Mouse (Mus musculus) forebrain, embryonic 12.5 days (tissue): Measurements from ENCODE around the gene Gm20605. TPM values are rescaled to one million over a fixed set of nuclear protein-coding genes. Genes with fewer than 3 reads are reported as not detected.

Experiments used
- ATAC-seq: fragments of 200-750 bp; cut with Nextera tagmentation; 2 replicates; pipeline ENCODE4 v1.8.0; 2017; ENCODE audit warnings: moderate TSS enrichment; ENCODE audit not compliant: low FRiP score
- H3K27ac ChIP-seq: fragments of 300-500 bp; sonication (generic); 2 replicates; pipeline ENCODE4 v1.5.1; 2016; ENCODE audit warnings: mild to moderate bottlenecking
- H3K27me3 ChIP-seq: fragments of 300-500 bp; sonication (generic); 2 replicates; pipeline ENCODE4 v1.6.1; 2016; ENCODE audit warnings: mild to moderate bottlenecking
- H3K36me3 ChIP-seq: fragments of 300-500 bp; sonication (generic); replicated peaks from 2 replicates; pipeline ENCODE4 v1.6.1; 2016; ENCODE audit warnings: mild to moderate bottlenecking
- H3K4me1 ChIP-seq: fragments of 300-500 bp; sonication (generic); 2 replicates; pipeline ENCODE4 v1.6.1; 2016
- H3K4me2 ChIP-seq: fragments of 300-500 bp; sonication (generic); 2 replicates; pipeline ENCODE4 v1.6.1; 2016; ENCODE audit warnings: mild to moderate bottlenecking, moderate library complexity
- H3K4me3 ChIP-seq: fragments of 300-500 bp; sonication (generic); replicated peaks from 2 replicates; pipeline ENCODE4 v1.5.1; 2016; ENCODE audit warnings: mild to moderate bottlenecking
- H3K9ac ChIP-seq: fragments of 300-500 bp; sonication (generic); 2 replicates; pipeline ENCODE4 v1.6.1; 2016; ENCODE audit warnings: mild to moderate bottlenecking
- H3K9me3 ChIP-seq: fragments of 300-500 bp; sonication (generic); 2 replicates; pipeline ENCODE4 v1.6.1; 2016
- WGBS: fragments of 180-500 bp; shearing (Covaris S2); methylation state at CpG from one replicate; pipeline ENCODE4 v1.1.7; 2016; 5-methylcytosine and 5-hydroxymethylcytosine counted together
- polyA plus RNA-seq: library from polyadenylated mRNA; unstranded; fragments of >200 nt; fragmentation: Nextera tagmentation; extraction: Ambion mirVana; gene quantifications from 2 replicates; pipeline ENCODE4 v1.2.1, GENCODE M21; 2016

The Gm20605 gene
- polyA plus RNA-seq, 1 experiment from 2014 or later = 10.1 TPM

DNA sequence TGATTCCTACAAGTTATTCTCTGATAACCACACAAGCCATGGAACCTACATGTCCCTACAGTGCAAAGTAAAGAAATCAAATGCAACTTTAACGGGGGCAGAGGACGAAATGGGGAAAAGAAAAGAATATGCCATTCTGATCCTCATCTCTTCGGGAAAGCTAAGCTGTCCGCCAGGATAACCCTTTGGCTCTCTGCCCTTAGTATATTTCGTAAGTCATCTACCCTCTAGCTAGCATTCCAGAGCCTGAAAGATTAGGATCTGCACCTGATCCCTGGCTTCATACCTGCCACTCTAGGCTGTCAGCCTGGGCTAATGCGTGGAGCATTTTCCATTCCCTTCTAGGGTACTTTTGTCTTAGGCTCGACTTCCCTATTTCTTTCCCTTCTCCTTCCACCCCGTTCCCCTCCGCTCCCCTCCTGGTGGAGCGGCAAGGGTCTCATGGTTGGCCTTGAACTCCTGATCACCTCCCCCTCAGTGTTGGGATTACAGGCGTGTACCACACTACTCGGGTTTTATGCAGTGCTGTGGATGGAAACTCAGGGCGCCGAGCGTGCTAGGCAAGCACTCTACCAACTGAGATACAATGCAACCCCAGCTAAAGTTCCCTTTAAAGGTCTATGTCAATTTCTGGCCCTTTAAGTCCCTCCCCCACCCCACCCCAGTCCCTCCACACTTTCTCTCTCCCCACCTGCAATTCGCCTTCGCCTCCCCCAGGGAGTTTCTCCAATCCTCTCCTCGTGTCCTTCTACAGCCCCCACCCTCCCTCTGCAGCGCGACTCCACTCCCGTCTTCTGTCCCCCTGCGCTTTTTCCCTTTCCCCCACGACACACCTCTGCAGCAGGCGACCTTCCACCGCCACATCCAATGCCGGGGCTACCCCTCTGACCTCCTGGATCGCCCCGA, 54.7 kb downstream of the Gm20605 start:
- H3K4me3 ChIP-seq = peak overlapping the region; percentile 77
- 12% methylated on average over 28 of the region's 28 CpGs for WGBS
- ATAC-seq = peak; percentile 14; the same call in 1 of the 2 replicates

DNA sequence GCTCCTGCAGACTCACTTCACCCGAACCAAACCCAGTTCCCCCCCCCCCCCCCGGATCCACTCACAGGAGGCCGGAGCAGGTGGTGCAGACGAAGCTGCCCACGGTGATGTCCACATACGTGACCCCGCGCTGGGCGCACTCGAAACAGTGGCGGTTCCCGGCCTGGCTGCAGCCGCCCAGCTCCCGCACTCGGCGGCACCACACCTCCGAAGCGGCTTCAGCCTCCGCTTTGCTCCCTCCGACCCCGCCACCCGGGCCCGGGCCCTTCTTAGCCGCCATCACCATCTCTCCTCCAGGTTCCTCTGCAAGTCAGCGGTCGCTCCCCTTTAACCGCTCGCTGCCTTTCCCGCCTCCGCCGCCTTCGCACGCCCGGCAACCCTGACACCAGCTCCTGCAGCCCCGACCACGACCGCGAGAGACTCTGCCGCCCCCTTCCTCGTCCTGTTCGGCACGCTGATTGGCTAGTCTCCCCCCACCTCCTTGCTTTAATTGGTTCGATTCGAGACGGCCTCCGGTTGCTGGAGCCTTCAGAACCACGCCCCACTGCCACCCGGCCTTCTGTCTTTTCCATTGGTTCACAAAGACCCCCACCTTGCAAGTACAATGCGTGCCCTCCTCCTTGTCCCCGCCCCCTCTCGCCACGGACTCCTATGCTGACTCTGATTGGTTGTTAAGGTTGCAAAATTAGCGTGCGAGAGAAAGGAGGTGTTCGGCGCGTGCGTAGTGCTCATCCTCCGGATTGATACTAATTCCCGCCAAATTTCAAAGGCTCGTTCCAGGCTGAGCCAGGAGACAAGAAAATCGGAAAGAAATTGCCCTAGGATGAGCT, 55.5 kb downstream of the Gm20605 start, which contains the start of gene Agfg2:
Agfg2 (minus strand) TSS at position 433 of the 830 bp plus-strand sequence.
- under 1% methylated on average over 62 of the region's 62 CpGs for WGBS

More for the DNA sequence above, 54.7 kb downstream of the Gm20605 start:
- Histone ChIP-seq H3K27me3 (peaks cover 16% of the 10 kb centered on the region; the same call in 1 of the 2 replicates), H3K4me1 (peaks cover 29% of the 10 kb centered on the region), H3K9me3 (no peaks in the 10 kb centered on the region), H3K27ac (peak overlapping the region; percentile 74), H3K9ac (peak overlapping the region; percentile 81), H3K36me3 (peaks cover 13% of the 10 kb centered on the region), H3K4me2 (peak overlapping the region; percentile 96)

DNA sequence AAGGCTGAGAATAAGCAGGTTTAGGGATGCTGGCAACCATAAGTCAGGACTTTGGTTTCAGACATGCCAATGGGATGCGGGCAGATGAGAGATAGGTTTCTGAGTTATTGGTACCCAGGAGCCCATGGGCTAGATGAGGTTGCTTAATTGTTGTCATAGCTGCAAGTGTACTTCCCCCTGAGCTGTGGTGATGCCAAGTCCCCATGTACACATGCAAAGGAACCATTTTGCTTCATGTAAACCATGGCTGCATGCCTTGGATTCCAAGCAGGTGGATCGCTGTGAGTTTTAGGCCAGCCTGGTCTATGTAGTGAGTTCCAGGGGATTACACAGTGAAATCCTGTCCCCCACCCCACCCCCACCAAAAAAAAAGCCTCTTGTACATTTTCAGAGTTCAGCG, 56.7 kb downstream of the Gm20605 start:
- WGBS = 96% methylated on average over 3 of the region's 3 CpGs
- Histone ChIP-seq H3K27ac (0 out of 2 replicates have a peak overlapping the region, but pooled peaks have one; percentile 14), H3K36me3 (peaks cover 7% of the 10 kb centered on the region; the same call in 1 of the 2 replicates), H3K4me1 (peaks cover 29% of the 10 kb centered on the region), H3K4me2 (no peak overlapping the region), H3K9me3 (no peaks in the 10 kb centered on the region), H3K4me3 (no peak overlapping the region), H3K27me3 (peaks cover 16% of the 10 kb centered on the region; the same call in 1 of the 2 replicates), H3K9ac (no peak overlapping the region)
- no peak for ATAC-seq

More for the DNA sequence above, 55.5 kb downstream of the Gm20605 start, which contains the start of gene Agfg2:
- H3K4me2 ChIP-seq = peak within 1 kb of the TSS; percentile 96
- H3K9ac ChIP-seq = peak within 1 kb of the TSS; percentile 81
- H3K27ac ChIP-seq = peak within 1 kb of the TSS; percentile 74
- H3K9me3 ChIP-seq = no peaks in the 10 kb centered on the region
- peaks cover 11% of the 10 kb centered on the region for H3K36me3 ChIP-seq
- H3K27me3 ChIP-seq = peaks cover 16% of the 10 kb centered on the region; the same call in 1 of the 2 replicates
- peaks cover 29% of the 10 kb centered on the region for H3K4me1 ChIP-seq
- ATAC-seq = peak; percentile 99
- H3K4me3 ChIP-seq = peak within 1 kb of the TSS; percentile 77

DNA sequence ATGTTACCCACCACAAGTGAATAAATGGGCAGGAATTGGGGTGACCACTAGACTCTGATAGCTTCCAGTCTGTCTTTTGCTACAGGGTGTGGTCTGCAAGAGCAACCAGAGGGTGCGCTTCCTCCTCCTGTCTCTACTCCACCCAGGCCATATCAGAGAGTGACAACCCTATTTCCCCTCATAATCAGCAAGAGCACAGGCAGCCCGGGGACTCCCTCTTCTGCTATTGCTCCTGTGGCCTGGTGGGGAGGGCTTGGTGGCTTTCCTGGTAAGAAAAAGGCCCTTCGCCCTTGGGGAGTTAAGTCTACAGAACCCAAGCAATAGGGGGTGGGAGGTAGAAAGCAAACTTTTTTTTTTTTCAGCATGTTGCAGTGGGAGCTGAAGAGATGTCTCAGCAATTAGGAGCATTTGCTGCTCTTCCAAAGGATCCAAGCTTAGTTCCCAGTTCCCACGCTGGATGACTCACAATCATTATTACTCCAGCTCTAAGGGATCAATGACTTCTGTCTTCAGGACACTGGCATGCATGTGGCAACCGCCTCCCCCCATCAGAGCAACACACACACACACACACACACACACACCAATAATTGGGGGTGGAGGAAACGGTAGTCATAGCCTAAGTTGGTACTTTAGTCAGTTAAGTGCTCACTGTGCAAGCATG, 57.3 kb downstream of the Gm20605 start:
- no peak for ATAC-seq
- no peak overlapping the region for H3K4me3 ChIP-seq
- WGBS = 85% methylated on average over 6 of the region's 6 CpGs
- H3K27me3 ChIP-seq = peaks cover 16% of the 10 kb centered on the region; the same call in 1 of the 2 replicates
- 0 out of 2 replicates have a peak overlapping the region, but pooled peaks have one; percentile 31 for H3K27ac ChIP-seq
- H3K36me3 ChIP-seq = peaks cover 4% of the 10 kb centered on the region; the same call in 1 of the 2 replicates
- no peak overlapping the region for H3K9ac ChIP-seq
- H3K4me2 ChIP-seq = no peak overlapping the region
- peaks cover 29% of the 10 kb centered on the region for H3K4me1 ChIP-seq
- H3K9me3 ChIP-seq = no peaks in the 10 kb centered on the region

DNA sequence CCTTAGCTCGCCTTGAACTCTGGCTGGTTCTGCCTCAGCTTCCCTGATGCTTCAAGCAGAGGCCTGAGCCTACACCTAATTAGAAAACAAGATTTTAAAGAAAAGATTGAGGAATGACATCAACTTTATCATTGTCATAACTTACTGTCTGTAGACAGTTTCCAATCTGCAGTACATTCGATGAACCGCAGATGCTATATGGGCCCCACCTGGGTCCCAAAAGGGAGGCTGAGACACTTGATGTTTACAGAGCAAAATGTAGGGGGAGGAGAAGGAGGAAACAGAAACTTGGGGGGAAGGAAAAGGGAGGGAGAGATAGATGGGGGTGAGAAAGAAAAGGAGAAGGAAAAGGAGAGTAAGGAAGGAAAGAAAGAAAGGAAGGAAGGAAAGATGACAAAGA, 61.0 kb downstream of the Gm20605 start:
- ATAC-seq = no peak
- Histone ChIP-seq H3K9me3 (no peaks in the 10 kb centered on the region), H3K4me1 (peaks cover 7% of the 10 kb centered on the region), H3K36me3 (no peaks in the 10 kb centered on the region), H3K27me3 (peaks cover 16% of the 10 kb centered on the region; the same call in 1 of the 2 replicates), H3K27ac (no peak overlapping the region), H3K4me2 (no peak overlapping the region), H3K4me3 (no peak overlapping the region), H3K9ac (no peak overlapping the region)
- 92% methylated on average over 3 of the region's 3 CpGs for WGBS

DNA sequence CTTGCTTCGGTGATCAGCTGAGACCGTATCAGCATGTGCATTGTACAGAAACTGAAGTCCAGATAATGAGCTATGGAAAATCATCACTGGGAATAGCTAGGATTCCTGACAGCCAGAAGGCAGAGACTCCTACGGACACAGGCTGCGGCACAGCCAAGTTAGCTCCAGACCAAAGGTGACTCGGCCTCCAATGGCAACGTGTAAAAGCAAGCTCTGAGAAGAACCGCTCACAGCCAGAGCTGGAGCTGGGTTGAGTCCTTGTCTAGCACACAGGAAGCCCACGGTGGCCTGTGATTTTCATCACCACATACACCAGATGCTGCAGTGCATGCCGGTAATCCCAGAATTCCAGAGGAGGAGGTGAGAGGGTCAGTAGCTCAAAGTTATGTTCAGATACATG, 61.6 kb downstream of the Gm20605 start:
- Histone ChIP-seq H3K36me3 (no peaks in the 10 kb centered on the region), H3K4me3 (no peak overlapping the region), H3K27ac (no peak overlapping the region), H3K9ac (no peak overlapping the region), H3K9me3 (no peaks in the 10 kb centered on the region), H3K4me2 (no peak overlapping the region), H3K4me1 (0 out of 2 replicates have a peak, but pooled peaks cover 3% of the 10 kb centered on the region), H3K27me3 (peaks cover 14% of the 10 kb centered on the region; the same call in 1 of the 2 replicates)
- ATAC-seq = no peak
- 73% methylated on average over 9 of the region's 9 CpGs for WGBS

DNA sequence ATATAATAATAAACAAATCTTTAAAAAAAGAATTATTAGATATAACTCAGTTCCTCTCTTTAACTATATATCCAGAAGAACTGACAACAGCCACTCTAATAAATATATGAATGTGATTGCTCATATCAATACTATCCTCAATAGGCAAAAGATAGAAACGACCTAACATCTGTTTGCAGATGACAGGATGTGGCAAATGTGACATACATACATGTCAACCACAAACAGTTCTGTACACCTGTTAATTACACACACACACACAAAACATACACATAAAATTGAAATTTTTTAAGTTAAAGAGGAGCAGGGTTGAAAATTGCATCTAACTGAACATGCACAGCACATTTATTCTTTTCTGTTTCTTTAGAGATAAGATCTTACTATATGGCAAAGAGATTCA, 62.9 kb downstream of the Gm20605 start:
- Histone ChIP-seq H3K27ac (no peak overlapping the region), H3K4me2 (no peak overlapping the region), H3K9me3 (no peaks in the 10 kb centered on the region), H3K4me1 (0 out of 2 replicates have a peak, but pooled peaks cover 3% of the 10 kb centered on the region), H3K27me3 (peaks cover 2% of the 10 kb centered on the region; the same call in 1 of the 2 replicates), H3K36me3 (no peaks in the 10 kb centered on the region), H3K9ac (no peak overlapping the region), H3K4me3 (no peak overlapping the region)
- 72% methylated on average over 1 of the region's 1 CpGs for WGBS
- ATAC-seq = no peak

Other genes with a start within 250 kb of the Gm20605 start
- gene Zan, start 152.1 kb upstream of the Gm20605 start, polyA plus RNA-seq = 0.09 TPM in 2 replicates
- 61.6 and 62.1 TPM in 2 replicates for gene Pop7, start 126.7 kb upstream of the Gm20605 start, polyA plus RNA-seq
- gene Gigyf1, start 110.6 kb upstream of the Gm20605 start, polyA plus RNA-seq = 18.7 TPM in 2 replicates
- gene Epo, start 95.9 kb upstream of the Gm20605 start, polyA plus RNA-seq = 0.38 and 0.47 TPM in 2 replicates
- 411 and 417 TPM in 2 replicates for gene Gnb2, start 95.7 kb upstream of the Gm20605 start, polyA plus RNA-seq
- 76.1 and 80.3 TPM in 2 replicates for gene Actl6b, start 75.7 kb upstream of the Gm20605 start, polyA plus RNA-seq
- gene Tfr2, start 59.3 kb upstream of the Gm20605 start, polyA plus RNA-seq = 1.1 and 1.7 TPM in 2 replicates
- 25.7 and 29.0 TPM in 2 replicates for gene Mospd3, start 28.1 kb upstream of the Gm20605 start, polyA plus RNA-seq
- gene Pcolce, start 15.4 kb upstream of the Gm20605 start, polyA plus RNA-seq = 30.6 and 39.7 TPM in 2 replicates
- 0.26 and 0.45 TPM in 2 replicates for gene Fbxo24, start 173 bp upstream of the Gm20605 start, polyA plus RNA-seq
- gene Lrch4, start 54 bp upstream of the Gm20605 start, polyA plus RNA-seq = 29.8 and 35.1 TPM in 2 replicates
- gene Sap25, start 12.2 kb downstream of the Gm20605 start, polyA plus RNA-seq = 9.0 and 10.5 TPM in 2 replicates
- not detected in 2 replicates for gene Irs3, start 16.5 kb downstream of the Gm20605 start, polyA plus RNA-seq
- 28.2 and 31.1 TPM in 2 replicates for gene Agfg2, start 55.6 kb downstream of the Gm20605 start, polyA plus RNA-seq
- 19.5 and 22.6 TPM in 2 replicates for gene Nyap1, start 112.4 kb downstream of the Gm20605 start, polyA plus RNA-seq
- 68.6 and 73.2 TPM in 2 replicates for gene Tsc22d4, start 116.6 kb downstream of the Gm20605 start, polyA plus RNA-seq
- 55.7 and 60.1 TPM in 2 replicates for gene Ppp1r35, start 149.7 kb downstream of the Gm20605 start, polyA plus RNA-seq
- 13.4 and 15.4 TPM in 2 replicates for gene Mepce, start 158.5 kb downstream of the Gm20605 start, polyA plus RNA-seq
- gene Zcwpw1, start 158.6 kb downstream of the Gm20605 start, polyA plus RNA-seq = 14.6 and 15.2 TPM in 2 replicates
- gene Pilra, start 207.1 kb downstream of the Gm20605 start, polyA plus RNA-seq = 0.13 and 0.22 TPM in 2 replicates
- not detected in 2 replicates for gene Pilrb1, start 228.9 kb downstream of the Gm20605 start, polyA plus RNA-seq
- not detected in 2 replicates for gene Pilrb2, start 242.6 kb downstream of the Gm20605 start, polyA plus RNA-seq